Mouse (Mus musculus) layer of hippocampus, postnatal 10 days (tissue): ENCODE data around the gene Sgca. TPM values are rescaled to one million over a fixed set of nuclear protein-coding genes. Genes with fewer than 3 reads are reported as not detected.
A peak's percentile ranks its signal among the peaks of the same experiment; 100 is the strongest.
"Not testable (repeated sequence)": the region's sequence is repeated elsewhere in the genome, so short reads cannot be mapped to it uniquely, and the experiment has no call there.

ENCODE experiments used
- DNase-seq, 2 experiments: peaks; one replicate each; pipeline ENCODE4 v3.0.0; 2021; ENCODE audit warnings: low spot score in 2 of 2
- total RNA-seq, 2 experiments: library from RNA; stranded (reverse); gene quantifications; 2 replicates each; pipeline ENCODE4 v1.2.3; 2021

The Sgca gene
- total RNA-seq, 2 experiments from 2014 or later, result 0.66 to 0.78 TPM

- peak; percentile 65 to 68 for DNase-seq
Measured at GRCm38 (mm10) chr11:94988780-94989561, 12.8 kb upstream of the Sgca start.

- peak; percentile 26 to 42 for DNase-seq
Measured at GRCm38 (mm10) chr11:94987851-94988250, 11.7 kb upstream of the Sgca start.

GRCm38 (mm10) chr11:94987341-94987740, 11.2 kb upstream of the Sgca start:
- DNase-seq, result peak; percentile 22 to 25

GRCm38 (mm10) chr11:94986435-94986834, 10.3 kb upstream of the Sgca start:
- DNase-seq, result no peak

GRCm38 (mm10) chr11:94985822-94986221, 9.7 kb upstream of the Sgca start:
- no peak for DNase-seq

- no peak for DNase-seq
Measured at GRCm38 (mm10) chr11:94985140-94985539, 9.0 kb upstream of the Sgca start.

DNA sequence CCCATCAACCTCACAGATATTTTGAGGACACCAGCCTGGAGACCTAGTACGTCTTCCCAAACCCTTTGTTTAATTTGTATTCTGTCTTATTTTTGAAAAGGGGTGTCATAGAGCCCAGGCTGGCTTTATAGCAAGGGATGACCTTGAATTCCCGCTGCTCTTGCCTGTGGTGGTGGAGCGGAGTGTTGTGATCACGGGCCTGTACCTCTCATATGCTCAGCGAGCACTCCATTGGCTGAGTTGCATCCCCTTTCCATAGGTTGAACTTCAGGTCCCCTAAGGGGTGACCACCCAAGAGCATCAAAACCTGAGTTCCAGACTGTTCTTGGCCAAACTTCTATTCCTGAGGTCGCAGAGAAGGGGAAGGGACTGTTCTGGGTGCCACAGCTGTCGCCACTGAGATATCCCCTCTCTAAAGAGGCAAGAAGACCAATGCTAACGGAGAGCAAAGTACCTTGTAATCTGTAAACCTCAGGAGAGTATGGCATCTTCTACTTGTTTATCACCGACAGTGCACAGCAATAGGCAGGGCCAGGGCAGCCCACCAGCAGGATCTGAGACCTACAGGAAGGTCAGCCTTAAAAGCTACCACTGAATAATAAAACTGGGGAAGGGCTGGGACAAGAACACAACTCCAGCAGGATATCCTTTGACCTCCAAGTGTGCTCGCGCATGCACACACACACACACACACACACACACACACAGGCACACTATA, 3.5 kb upstream of the Sgca start:
- DNase-seq, result no peak

DNA sequence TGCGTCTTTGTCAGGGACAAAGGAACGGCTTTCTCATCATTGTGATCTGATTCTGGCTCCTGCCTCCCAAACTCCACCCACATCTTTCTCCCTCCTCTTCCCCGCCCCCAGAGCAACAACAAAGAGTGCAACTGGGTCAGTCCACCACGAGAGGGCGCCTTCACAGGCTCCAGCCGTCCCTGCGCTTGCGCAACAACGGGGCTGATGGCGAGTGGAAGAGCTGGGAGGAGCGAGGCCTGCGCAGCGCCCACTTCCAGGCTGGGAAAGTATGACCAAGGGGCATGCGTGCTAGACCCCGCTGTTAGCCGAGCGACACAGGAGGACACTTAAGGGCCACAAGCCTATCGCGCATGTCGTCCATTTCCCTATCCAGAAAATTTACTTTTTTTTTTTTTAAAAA, 2.8 kb upstream of the Sgca start:
- peak; percentile 99 for DNase-seq

- peak in 1 of 2 experiments; percentile 44 for DNase-seq
Measured at GRCm38 (mm10) chr11:94978178-94978915, 2.2 kb upstream of the Sgca start.

- DNase-seq, result no peak
Measured at GRCm38 (mm10) chr11:94974951-94975350, 1.2 kb downstream of the Sgca start.

DNA sequence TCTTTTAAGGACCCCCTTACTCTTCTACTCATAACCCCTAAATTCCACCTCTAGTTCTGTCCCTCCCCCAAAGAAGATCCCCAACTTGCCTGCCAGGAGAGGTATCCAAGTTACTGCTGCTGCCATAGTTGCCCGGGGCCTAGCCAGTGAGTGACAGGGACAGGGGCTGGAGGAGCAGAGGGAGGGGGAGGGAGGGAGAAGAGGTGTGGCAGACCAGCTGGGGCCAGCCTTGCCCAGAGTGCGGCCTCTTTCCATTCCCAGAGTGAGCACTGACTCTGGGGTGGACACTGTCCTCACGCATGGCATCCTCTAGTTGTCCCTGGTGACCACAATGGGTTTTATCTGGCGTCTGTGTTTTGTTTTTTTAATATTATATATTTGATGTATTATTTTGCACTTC, 2.8 kb downstream of the Sgca start:
- no peak for DNase-seq

DNA sequence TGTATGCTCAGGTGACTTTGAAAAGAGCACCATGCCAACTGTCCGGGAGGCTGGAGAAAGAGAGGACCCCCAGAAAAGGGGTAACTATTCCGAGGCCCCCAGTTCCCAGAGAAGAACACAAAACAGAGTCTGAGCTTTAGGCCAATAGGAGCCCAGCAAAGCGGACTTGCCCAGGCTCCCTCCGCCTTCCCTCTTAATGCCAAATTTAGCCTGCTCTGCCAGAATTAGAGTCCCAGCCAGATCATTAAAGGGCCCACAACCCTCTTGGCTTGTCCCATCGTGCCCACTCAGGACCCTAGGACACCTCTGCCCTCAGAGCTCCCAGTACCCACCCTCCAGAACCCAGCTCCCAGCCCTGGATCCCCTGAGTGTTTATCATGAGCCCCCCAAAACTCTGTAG, 3.2 kb downstream of the Sgca start:
- no peak for DNase-seq

GRCm38 (mm10) chr11:94971895-94972615, 4.1 kb downstream of the Sgca start:
- DNase-seq, result no peak

DNA sequence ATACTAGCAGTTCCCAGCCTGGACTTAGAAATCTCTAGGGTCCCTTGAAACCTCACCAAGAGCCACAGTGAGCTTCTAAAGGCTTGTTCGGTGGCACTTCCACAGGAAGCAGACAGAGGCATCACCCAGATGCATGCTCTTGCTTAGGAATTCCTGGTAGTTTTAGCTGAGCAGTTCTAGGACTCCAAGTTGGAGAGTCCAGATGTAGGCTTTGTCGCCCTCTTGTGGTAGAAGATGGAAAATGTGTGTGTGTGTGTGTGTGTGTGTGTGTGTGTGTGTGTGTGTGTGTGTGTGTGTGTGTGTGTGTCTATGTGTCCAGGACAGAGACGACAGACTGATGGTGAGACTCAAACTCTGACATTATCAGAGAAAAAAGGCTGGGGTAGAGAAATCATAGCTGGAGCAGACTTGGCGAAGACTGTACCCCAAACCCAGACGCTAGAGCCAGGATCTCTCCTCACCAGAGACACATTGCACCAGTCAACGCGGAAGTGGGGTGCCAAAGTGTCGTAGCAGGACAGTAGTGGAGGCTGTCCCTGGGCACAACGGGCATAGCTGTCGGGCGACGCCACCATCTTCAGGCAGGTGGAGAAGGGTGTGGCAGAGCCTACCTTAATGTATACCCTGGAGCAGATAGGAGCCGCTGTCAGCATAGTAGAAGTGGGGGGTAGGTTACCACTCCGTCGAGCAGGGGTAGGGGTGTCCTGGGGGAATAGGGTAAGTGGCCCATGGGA, 5.8 kb downstream of the Sgca start:
- DNase-seq, result peak; percentile 85

- not testable (repeated sequence) for DNase-seq
Measured at GRCm38 (mm10) chr11:94969709-94970108, 6.4 kb downstream of the Sgca start.

DNA sequence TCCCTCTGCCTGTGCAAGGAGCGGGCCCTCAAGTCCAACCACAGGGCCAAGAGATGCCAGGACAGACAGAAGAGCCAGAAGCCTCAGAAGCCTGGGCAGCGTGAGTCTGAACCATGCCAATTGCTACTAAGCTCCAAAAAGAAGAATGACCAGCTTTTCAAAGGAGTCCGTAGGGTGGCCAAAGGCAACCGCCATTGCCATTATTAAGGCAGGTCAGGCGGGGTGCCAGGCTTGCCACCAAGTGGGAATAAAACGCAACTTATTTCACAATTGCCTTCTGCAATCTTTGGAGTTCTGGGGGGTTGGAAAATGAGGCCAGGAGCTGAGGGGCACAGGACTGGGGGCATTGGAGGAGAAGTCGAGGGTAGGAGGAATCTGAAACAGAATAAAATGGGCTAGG, 7.9 kb downstream of the Sgca start:
- DNase-seq, result peak in 1 of 2 experiments; percentile 52

DNA sequence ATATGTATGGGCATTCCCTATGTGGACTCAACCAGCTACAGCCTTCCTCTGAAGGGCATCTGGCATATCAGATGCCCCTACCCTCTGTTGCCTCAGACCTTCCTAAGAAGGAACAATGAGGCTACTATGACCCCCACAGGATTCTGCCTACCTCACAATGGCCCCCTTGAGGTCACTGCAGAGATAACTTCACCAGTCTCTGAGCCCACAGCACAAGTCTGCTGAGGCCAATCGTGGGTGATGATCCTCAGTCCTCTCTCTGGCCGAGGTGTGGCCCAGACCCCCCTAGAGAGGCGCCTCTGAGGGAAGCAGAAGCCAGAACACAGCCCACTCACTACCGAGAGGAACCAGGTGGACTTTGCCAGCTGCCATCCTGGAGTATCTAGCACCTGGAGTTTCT, 8.7 kb downstream of the Sgca start, which contains the start of gene Hils1:
Hils1 (plus strand) TSS at position 175 of the 400 bp plus-strand sequence.
- no peak for DNase-seq

DNA sequence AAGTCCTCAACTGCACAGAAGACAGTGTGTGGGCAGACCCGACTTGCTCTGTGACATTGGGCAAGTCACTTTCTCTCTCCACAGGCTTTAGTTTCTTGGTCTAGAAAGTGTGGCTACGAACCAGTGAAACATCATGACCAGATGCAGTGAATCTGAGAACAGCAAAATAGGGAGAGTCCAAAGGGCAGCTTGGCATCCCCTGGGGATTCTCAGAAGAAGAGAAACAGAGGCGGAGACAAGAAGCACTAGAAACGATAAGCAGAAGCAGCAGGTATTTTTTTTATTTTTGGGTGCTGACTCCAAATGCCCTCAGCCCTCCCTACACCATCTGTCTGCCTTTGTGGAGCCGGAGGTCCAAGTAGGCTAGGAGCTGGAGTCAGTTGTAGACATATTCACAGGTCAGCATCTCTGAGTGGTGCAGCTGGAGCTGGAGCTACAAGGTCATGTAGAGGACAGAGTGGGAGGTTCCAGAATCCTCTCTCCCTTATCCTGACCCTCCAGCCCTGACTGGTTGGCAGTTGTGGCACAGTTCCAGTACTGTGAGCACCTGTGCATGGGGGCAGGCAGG, 13.5 kb downstream of the Sgca start:
- no peak for DNase-seq

GRCm38 (mm10) chr11:94958065-94958858, 17.9 kb downstream of the Sgca start:
- DNase-seq, result peak; percentile 59 to 69
